Mouse (Mus musculus): ENCODE data around the gene Maff.

Gene Maff

DNA sequence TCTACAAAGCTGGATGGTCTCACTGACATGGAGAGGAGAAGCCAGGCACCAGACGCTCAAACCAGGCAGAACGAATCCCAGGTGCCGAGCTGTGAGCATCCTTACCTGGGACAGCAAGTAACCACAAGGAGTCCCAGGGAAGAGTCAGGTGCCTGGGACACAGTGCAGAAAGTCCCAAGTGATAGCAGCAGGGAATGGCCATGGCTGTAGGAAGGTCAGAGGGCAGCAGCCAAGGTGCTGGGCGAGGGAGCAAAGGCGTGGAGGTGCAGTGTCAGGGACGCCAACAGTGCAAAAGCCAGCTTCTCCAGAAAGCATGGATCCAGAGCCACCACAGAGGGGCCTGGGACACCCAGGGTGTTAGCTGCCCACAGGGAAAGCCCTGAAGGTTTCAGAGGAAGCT is 46.7 kb downstream of the Maff start:
- in situ Hi-C loops (cut with MboI, MseI), result no loop called here

- in situ Hi-C loops (cut with MboI, MseI), result no loop called here
Observed at GRCm38 (mm10) chr15:79394842-79395241, 48.4 kb downstream of the Maff start.

- in situ Hi-C loops (cut with MboI, MseI), result no loop called here
Observed at GRCm38 (mm10) chr15:79395281-79395680, 48.9 kb downstream of the Maff start.

DNA sequence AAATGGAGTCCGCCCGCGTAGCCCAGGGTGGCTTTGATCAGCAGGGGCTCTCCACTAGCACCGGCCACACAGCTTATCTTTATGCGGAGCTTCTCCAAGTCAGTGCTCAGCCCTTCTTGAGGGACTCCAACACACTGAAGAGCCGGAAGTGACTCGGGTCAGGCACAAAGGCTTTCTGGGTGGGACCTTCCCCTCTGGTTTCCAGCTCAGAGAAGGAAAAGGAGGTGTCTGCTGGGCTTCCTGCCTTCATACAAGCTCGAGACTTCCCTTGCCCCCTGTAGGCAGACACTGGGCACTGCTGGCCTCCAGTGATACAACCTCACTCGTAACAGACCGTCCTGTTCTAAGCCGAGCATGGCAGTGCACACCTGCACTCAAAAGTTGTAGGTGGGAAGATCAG is 50.3 kb downstream of the Maff start:
- in situ Hi-C loops (cut with MboI, MseI), result no loop called here

DNA sequence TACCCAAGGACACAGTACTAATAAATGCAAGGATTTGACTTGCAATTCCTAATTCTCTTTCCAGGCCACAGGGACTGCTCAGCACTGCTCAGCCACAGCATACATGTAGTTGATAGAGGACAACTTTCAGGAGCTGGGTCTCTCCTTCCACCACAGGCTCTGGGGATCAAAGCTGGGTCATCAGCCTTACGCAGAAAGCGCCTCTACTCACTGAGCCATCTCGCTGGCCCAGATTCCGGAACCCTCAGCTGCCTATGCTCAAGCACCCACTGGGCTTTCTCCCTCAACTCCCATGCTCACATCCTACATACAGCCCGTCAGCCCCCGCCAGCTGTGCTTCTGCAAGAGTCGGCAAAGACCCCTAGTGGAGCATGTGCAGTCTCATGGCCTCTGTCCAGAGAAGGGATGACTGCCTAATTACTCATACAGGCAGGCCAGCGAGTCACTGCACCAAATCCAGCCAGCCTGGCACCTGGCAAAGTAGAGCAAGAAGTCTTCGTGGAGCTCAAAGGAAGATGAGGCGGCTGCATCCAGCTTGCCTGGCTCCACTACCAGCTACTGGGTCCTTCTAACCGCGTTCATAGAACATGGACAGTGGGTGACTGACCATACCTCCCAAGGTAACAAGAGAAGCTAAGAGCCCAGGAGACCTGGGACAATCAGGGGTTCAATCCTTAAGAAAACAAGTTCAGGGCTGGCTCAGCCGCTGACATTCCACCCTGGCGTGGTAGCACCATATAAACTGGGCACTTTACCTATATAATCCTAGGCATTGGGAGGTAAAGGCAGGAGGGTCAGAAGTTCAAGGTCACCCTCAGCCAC is 53.0 kb downstream of the Maff start:
- in situ Hi-C loops (cut with MboI, MseI), result no loop called here

- in situ Hi-C loops (cut with MboI, MseI), result no loop called here
Observed at GRCm38 (mm10) chr15:79400134-79400974, 53.9 kb downstream of the Maff start.

- in situ Hi-C loops (cut with MboI, MseI), result no loop called here
Observed at GRCm38 (mm10) chr15:79400975-79401365, 54.5 kb downstream of the Maff start.

GRCm38 (mm10) chr15:79402176-79402575 is 55.8 kb downstream of the Maff start:
- in situ Hi-C loops (cut with MboI, MseI), result no loop called here

- in situ Hi-C loops (cut with MboI, MseI), result no loop called here
Observed at GRCm38 (mm10) chr15:79402836-79403762, 56.7 kb downstream of the Maff start, which contains the start of gene Tmem184b. Gene Tmem184b (minus strand): TSS chr15:79403569.

DNA sequence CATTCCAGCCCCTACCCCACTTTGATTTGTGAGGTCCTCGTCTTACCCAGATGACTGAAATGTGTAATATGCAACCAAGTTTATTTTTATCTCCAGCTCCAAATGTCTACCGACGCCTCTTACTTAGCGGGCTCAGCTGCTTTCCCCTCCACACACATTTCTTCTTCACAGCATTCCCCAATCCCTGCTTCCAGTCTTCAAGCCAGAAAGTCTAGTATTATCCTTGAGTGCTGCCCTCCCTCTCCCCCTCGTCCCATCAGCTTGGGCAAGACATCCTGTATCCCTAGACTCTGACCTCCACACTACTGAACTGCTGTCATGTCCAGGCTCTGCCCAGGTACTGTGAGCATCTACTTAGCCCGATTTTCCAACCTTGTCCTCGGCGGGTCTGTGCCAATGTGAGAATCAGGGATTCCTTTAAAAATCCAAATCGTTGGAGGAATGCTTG is 57.4 kb downstream of the Maff start:
- in situ Hi-C loops (cut with MboI, MseI), result no loop called here

DNA sequence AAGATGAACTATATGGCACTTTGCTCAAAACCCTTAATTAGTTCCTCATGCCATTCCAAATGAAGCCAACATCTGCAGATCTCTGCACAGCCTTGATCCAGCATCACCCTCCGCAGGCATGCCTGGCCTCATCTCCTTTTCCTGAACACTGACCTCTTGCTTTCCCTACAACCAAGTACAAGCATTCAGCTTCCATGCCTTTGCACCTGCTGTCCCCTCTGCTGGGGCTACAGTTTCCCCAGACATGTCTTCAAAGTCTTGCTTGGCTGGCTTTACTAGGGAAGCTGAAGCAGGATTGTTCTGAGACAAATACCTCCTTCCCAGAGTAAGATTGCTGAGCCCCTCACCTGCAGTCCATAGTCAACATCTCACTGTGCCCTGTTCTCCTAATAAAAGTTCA is 57.9 kb downstream of the Maff start:
- in situ Hi-C loops (cut with MboI, MseI), result no loop called here

DNA sequence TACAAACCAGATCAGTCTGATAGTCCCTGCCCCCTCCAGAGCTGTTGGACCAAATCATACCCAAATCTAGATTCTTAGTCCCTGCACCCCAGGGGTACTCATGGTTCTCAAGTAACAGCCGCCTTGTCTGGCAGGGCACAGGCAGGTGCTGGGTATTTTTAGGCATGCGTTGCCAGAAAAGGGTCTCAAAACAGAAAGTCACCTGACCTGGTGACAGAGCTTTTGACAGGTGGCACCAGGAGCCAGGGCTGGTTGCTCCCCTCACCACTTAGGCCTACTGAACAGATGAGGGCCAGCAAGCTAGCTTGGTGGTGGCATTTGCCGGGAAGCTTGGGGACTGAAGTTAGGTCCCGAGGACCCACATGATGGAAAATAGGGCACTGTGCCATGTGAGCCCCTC is 60.1 kb downstream of the Maff start:
- in situ Hi-C loops (cut with MboI, MseI), result no loop called here

Measured in T-helper 1 cell (primary cell).